Mouse (Mus musculus) heart, embryonic 12.5 days (tissue): Measurements from ENCODE around the gene Edrf1. TPM values are rescaled to one million over a fixed set of nuclear protein-coding genes. Genes with fewer than 3 reads are reported as not detected.
"Not testable (repeated sequence)": the region's sequence is repeated elsewhere in the genome, so short reads cannot be mapped to it uniquely, and the experiment has no call there.

ENCODE experiments used
- ATAC-seq: fragments of 200-750 bp; cut with Nextera tagmentation; 2 replicates; pipeline ENCODE4 v1.8.0; 2017; ENCODE audit warnings: moderate TSS enrichment, moderate library complexity; ENCODE audit not compliant: insufficient number of reproducible peaks, low FRiP score
- H3K27ac ChIP-seq: fragments of 300-500 bp; sonication (generic); 2 replicates; pipeline ENCODE4 v1.5.1; 2016; ENCODE audit warnings: mild to moderate bottlenecking, moderate library complexity; ENCODE audit not compliant: poor library complexity, severe bottlenecking
- H3K27me3 ChIP-seq: fragments of 300-500 bp; sonication (generic); replicated peaks from 2 replicates; pipeline ENCODE4 v1.6.1; 2016; ENCODE audit warnings: mild to moderate bottlenecking, moderate library complexity
- H3K36me3 ChIP-seq: fragments of 300-500 bp; sonication (generic); 2 replicates; pipeline ENCODE4 v1.6.1; 2016; ENCODE audit warnings: mild to moderate bottlenecking, moderate library complexity
- H3K4me1 ChIP-seq: fragments of 300-500 bp; sonication (generic); replicated peaks from 2 replicates; pipeline ENCODE4 v1.6.1; 2016; ENCODE audit warnings: mild to moderate bottlenecking
- H3K4me2 ChIP-seq: fragments of 300-500 bp; sonication (generic); 2 replicates; pipeline ENCODE4 v1.6.1; 2016; ENCODE audit warnings: mild to moderate bottlenecking, moderate library complexity
- H3K4me3 ChIP-seq: fragments of 300-500 bp; sonication (generic); 2 replicates; pipeline ENCODE4 v1.5.1; 2016; ENCODE audit warnings: mild to moderate bottlenecking
- H3K9ac ChIP-seq: fragments of 300-500 bp; sonication (generic); 2 replicates; pipeline ENCODE4 v1.6.1; 2016; ENCODE audit warnings: mild to moderate bottlenecking, moderate library complexity
- H3K9me3 ChIP-seq: fragments of 300-500 bp; sonication (generic); replicated peaks from 2 replicates; pipeline ENCODE4 v1.6.1; 2016; ENCODE audit warnings: mild to moderate bottlenecking, moderate library complexity
- WGBS: fragments of 180-500 bp; shearing (Covaris S2); methylation state at CpG from one replicate; pipeline ENCODE4 v1.1.7; 2016; 5-methylcytosine and 5-hydroxymethylcytosine counted together
- polyA plus RNA-seq: library from polyadenylated mRNA; unstranded; fragments of >200 nt; fragmentation: Nextera tagmentation; extraction: Ambion mirVana; gene quantifications from 2 replicates; pipeline ENCODE4 v1.2.1, GENCODE M21; 2016

Edrf1 gene
- polyA plus RNA-seq, 1 experiment from 2014 or later, result 16.3 TPM

DNA sequence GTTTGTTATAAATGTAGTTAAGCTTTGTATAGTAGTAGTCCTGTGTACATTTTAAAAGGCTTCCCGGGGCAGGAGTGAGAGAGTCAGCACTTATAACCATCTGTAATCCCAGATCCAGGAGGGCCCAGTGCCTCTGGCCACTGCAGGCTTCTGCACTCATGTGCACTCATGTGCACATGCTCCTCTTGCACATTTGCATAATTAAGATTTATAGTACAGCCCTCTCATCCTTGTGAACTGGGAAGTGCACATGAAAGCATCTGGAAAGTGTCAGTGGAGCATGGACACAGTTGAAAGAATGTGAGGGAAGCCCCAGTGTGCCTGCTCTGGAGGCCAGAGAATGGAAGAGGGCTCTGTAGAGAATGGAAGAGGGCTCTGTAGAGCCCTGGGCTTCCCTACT, 25.1 kb downstream of the Edrf1 start:
- no peak overlapping the region for H3K4me3 ChIP-seq
- no peak overlapping the region for H3K27ac ChIP-seq
- peaks cover 90% of the 10 kb centered on the region for H3K36me3 ChIP-seq
- no peaks in the 10 kb centered on the region for H3K27me3 ChIP-seq
- WGBS, result 71% methylated on average over 1 of the region's 1 CpGs
- H3K4me1 ChIP-seq, result no peaks in the 10 kb centered on the region
- H3K9me3 ChIP-seq, result no peaks in the 10 kb centered on the region
- no peak for ATAC-seq
- no peak overlapping the region for H3K9ac ChIP-seq
- no peak overlapping the region for H3K4me2 ChIP-seq

DNA sequence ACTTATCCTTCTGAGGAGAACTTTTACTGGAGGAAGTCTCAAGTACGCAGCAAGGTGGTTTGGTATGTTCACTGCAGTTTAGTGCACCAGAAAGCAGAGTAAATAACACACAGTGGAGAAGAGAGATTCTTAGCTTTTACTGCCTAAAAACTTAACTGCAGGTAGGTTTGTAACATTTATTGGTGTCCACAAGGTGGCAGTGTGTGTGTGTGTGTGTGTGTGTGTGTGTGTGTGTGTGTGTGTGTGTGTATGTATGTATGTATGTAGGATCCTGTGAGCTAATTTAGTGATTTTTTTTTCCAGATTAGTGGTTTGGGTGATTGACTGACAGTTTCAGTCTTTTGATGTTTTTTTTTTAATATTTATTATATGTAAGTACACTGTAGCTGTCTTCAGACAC, 31.7 kb downstream of the Edrf1 start:
- no peak for ATAC-seq
- 81% methylated on average over 1 of the region's 1 CpGs for WGBS
- Histone ChIP-seq H3K36me3 (peaks cover 87% of the 10 kb centered on the region), H3K4me3 (no peak overlapping the region), H3K4me2 (no peak overlapping the region), H3K27me3 (no peaks in the 10 kb centered on the region), H3K4me1 (no peaks in the 10 kb centered on the region), H3K9ac (no peak overlapping the region), H3K27ac (no peak overlapping the region), H3K9me3 (no peaks in the 10 kb centered on the region)

GRCm38 (mm10) chr7:133669946-133670345, 32.6 kb downstream of the Edrf1 start:
- H3K4me3 ChIP-seq, result no peak overlapping the region
- no peaks in the 10 kb centered on the region for H3K9me3 ChIP-seq
- no peak overlapping the region for H3K9ac ChIP-seq
- ATAC-seq, result no peak
- H3K27ac ChIP-seq, result no peak overlapping the region
- H3K4me2 ChIP-seq, result no peak overlapping the region
- H3K4me1 ChIP-seq, result no peaks in the 10 kb centered on the region
- WGBS, result 90% methylated on average over 9 of the region's 9 CpGs
- H3K27me3 ChIP-seq, result no peaks in the 10 kb centered on the region
- peaks cover 80% of the 10 kb centered on the region for H3K36me3 ChIP-seq

DNA sequence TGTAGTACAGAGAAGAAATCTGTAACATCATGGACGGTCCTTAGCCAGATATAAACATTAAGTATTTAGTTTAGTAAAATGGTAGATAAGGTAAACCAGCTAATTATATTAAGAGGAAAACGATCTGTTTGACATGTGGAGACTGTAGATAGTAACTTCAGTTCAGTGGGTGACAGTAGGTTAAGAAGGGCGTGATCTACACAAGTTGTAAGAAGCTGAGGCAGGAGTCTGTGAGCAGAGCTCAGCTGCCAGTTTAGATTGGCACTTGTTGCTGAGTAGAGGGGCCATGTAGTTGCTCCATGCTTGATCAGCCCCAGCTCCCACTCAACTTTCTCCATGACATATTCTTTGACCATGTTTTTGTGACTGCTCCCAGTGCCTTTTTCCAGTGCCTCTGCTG, 33.5 kb downstream of the Edrf1 start:
- Histone ChIP-seq H3K9me3 (no peaks in the 10 kb centered on the region), H3K9ac (no peak overlapping the region), H3K4me3 (no peak overlapping the region), H3K4me1 (no peaks in the 10 kb centered on the region), H3K27ac (no peak overlapping the region), H3K27me3 (no peaks in the 10 kb centered on the region), H3K36me3 (peaks cover 72% of the 10 kb centered on the region), H3K4me2 (no peak overlapping the region)
- 92% methylated on average over 3 of the region's 3 CpGs for WGBS
- ATAC-seq, result no peak

GRCm38 (mm10) chr7:133676002-133676401, 38.7 kb downstream of the Edrf1 start:
- no peak overlapping the region for H3K9ac ChIP-seq
- H3K4me2 ChIP-seq, result no peak overlapping the region
- WGBS, result 70% methylated on average over 9 of the region's 9 CpGs
- no peaks in the 10 kb centered on the region for H3K9me3 ChIP-seq
- peaks cover 27% of the 10 kb centered on the region for H3K36me3 ChIP-seq
- peaks cover 8% of the 10 kb centered on the region; the same call in 1 of the 2 replicates for H3K4me1 ChIP-seq
- no peak overlapping the region for H3K27ac ChIP-seq
- no peak for ATAC-seq
- H3K27me3 ChIP-seq, result no peaks in the 10 kb centered on the region
- no peak overlapping the region for H3K4me3 ChIP-seq

DNA sequence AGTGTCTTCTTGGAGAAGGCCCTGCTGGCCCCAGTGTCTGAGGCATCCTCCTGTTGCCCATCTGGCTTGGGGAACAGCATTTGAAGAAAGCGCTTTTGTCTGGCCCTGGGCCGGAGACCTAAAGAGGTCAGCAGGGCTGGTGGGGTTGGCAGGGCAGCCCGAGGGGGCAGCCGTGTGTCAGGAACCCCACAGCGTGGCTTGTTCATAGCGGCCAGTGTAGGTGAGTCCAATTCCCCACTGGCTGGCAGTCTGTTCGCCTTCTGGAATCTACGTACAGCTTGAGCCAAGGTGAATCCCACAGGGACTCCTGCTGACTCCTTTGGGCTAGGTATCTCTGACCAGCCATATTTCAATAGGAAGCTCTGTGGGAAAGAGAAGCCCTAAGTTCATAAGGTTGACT, 41.4 kb downstream of the Edrf1 start:
- Histone ChIP-seq H3K36me3 (peaks cover 3% of the 10 kb centered on the region), H3K27me3 (no peaks in the 10 kb centered on the region), H3K9ac (no peak overlapping the region), H3K4me3 (no peak overlapping the region), H3K4me1 (peaks cover 8% of the 10 kb centered on the region; the same call in 1 of the 2 replicates), H3K4me2 (no peak overlapping the region), H3K27ac (no peak overlapping the region), H3K9me3 (no peaks in the 10 kb centered on the region)
- WGBS, result 92% methylated on average over 8 of the region's 8 CpGs
- no peak for ATAC-seq

DNA sequence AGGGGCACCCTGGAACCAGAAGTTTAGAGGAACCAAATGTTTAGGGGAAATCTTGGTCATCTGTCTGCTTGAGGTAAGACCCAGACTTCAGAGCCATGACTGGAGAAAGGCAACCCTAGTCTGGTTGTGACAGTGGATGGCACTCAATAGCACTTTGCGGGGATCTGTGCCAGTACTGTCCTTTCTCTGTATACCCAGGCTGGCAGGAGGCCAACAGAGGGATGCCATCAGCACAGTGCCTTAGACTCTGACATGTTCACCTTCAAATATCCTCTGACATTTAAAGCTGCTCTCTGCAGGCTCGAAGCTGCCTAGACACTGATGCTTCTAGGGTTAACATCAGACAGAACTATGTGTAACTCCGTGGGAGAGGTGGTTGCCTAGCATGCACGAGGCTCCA, 42.1 kb downstream of the Edrf1 start:
- no peak for ATAC-seq
- H3K9ac ChIP-seq, result no peak overlapping the region
- peaks cover 8% of the 10 kb centered on the region; the same call in 1 of the 2 replicates for H3K4me1 ChIP-seq
- H3K4me3 ChIP-seq, result no peak overlapping the region
- H3K27ac ChIP-seq, result no peak overlapping the region
- no peaks in the 10 kb centered on the region for H3K27me3 ChIP-seq
- H3K9me3 ChIP-seq, result peaks cover 4% of the 10 kb centered on the region; the same call in 1 of the 2 replicates
- 58% methylated on average over 4 of the region's 4 CpGs for WGBS
- peaks cover 4% of the 10 kb centered on the region for H3K36me3 ChIP-seq
- H3K4me2 ChIP-seq, result no peak overlapping the region

DNA sequence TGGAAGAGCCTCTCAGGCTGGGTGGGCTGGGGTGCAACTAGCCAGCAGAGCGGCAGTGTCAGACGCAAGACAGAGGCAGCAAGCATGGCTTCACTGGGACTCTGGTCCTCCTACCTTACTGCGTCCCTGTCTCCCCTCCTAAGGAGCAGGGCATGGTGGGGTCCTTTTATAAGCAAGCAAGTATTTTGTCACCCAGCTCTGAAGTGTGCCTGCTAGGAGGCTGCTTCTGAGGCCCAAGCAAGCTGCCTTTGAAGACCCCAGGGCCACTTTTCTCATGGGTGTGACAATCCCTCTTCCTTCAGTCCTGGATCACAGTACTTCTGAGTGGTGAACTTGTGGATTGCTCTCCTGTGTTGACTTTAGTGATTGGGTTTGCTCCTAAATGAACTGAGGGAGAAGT, 42.6 kb downstream of the Edrf1 start, which contains the start of gene Mmp21:
TSS of gene Mmp21 (minus strand) at position 101 of the 400 bp plus-strand sequence.
- no peak within 1 kb of the TSS for H3K27ac ChIP-seq
- WGBS, result 71% methylated on average over 3 of the region's 3 CpGs
- peaks cover 8% of the 10 kb centered on the region; the same call in 1 of the 2 replicates for H3K4me1 ChIP-seq
- peaks cover 4% of the 10 kb centered on the region; the same call in 1 of the 2 replicates for H3K9me3 ChIP-seq
- no peak within 1 kb of the TSS for H3K9ac ChIP-seq
- H3K36me3 ChIP-seq, result peaks cover 9% of the 10 kb centered on the region
- no peaks in the 10 kb centered on the region for H3K27me3 ChIP-seq
- ATAC-seq, result no peak
- no peak within 1 kb of the TSS for H3K4me2 ChIP-seq
- H3K4me3 ChIP-seq, result no peak within 1 kb of the TSS

DNA sequence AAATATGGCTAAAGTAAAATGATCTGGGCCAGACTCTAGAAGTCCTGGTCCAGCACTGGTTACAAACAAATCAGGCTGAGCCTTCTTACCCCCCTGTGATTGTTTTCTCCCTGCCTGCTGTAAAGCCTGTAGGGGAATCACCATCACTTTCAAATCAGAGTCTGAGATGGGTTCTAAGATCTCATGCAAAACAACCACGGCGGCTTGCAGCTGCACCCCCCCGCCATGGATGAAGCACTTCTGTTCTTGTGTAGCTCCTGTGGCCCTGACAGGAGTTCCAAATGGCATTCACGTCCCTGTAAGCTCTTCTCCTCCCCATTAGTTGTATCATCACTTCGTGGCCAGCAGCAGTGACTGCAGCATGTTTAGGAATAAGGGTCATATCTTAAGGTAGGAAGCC, 46.3 kb downstream of the Edrf1 start:
- 80% methylated on average over 5 of the region's 5 CpGs for WGBS
- H3K36me3 ChIP-seq, result peaks cover 40% of the 10 kb centered on the region
- no peak overlapping the region for H3K4me3 ChIP-seq
- H3K9me3 ChIP-seq, result peaks cover 23% of the 10 kb centered on the region
- no peak overlapping the region for H3K27ac ChIP-seq
- peaks cover 8% of the 10 kb centered on the region; the same call in 1 of the 2 replicates for H3K4me1 ChIP-seq
- no peak overlapping the region for H3K4me2 ChIP-seq
- no peaks in the 10 kb centered on the region for H3K27me3 ChIP-seq
- H3K9ac ChIP-seq, result no peak overlapping the region
- ATAC-seq, result no peak

- Histone ChIP-seq H3K27me3 (no peaks in the 10 kb centered on the region), H3K36me3 (peaks cover 45% of the 10 kb centered on the region), H3K4me2 (no peak overlapping the region), H3K9ac (no peak overlapping the region), H3K9me3 (peaks cover 26% of the 10 kb centered on the region), H3K4me3 (no peak overlapping the region), H3K27ac (no peak overlapping the region), H3K4me1 (peaks cover 7% of the 10 kb centered on the region; the same call in 1 of the 2 replicates)
- WGBS, result 78% methylated on average over 5 of the region's 5 CpGs
- ATAC-seq, result no peak
Measured at GRCm38 (mm10) chr7:133684110-133684509, 46.8 kb downstream of the Edrf1 start.

GRCm38 (mm10) chr7:133684701-133685100, 47.4 kb downstream of the Edrf1 start:
- no peaks in the 10 kb centered on the region for H3K27me3 ChIP-seq
- ATAC-seq, result no peak
- WGBS, result 98% methylated on average over 6 of the region's 6 CpGs
- H3K9me3 ChIP-seq, result peaks cover 32% of the 10 kb centered on the region
- peaks cover 51% of the 10 kb centered on the region for H3K36me3 ChIP-seq
- no peak overlapping the region for H3K4me3 ChIP-seq
- no peak overlapping the region for H3K27ac ChIP-seq
- H3K4me2 ChIP-seq, result no peak overlapping the region
- no peak overlapping the region for H3K9ac ChIP-seq
- peaks cover 2% of the 10 kb centered on the region; the same call in 1 of the 2 replicates for H3K4me1 ChIP-seq

GRCm38 (mm10) chr7:133685644-133686043, 48.3 kb downstream of the Edrf1 start:
- peaks cover 60% of the 10 kb centered on the region for H3K36me3 ChIP-seq
- H3K4me3 ChIP-seq, ATAC-seq: not testable (repeated sequence)

More at GRCm38 (mm10) chr7:133685644-133686043, 48.3 kb downstream of the Edrf1 start:
- not testable (repeated sequence) for H3K4me2 ChIP-seq, H3K27ac ChIP-seq, H3K9ac ChIP-seq, H3K27me3 ChIP-seq, H3K4me1 ChIP-seq
- H3K9me3 ChIP-seq, result peaks cover 32% of the 10 kb centered on the region
